Mouse (Mus musculus) heart, adult 9 months (tissue): Measurements from ENCODE around the gene Crot.
"Not testable (repeated sequence)": the region's sequence is repeated elsewhere in the genome, so short reads cannot be mapped to it uniquely, and the experiment has no call there.

ENCODE experiments used
- DNase-seq, 2 experiments: peaks; one replicate each; pipeline ENCODE4 v3.0.0; 2022; ENCODE audit warnings: low spot score in 2 of 2

Crot gene

DNA sequence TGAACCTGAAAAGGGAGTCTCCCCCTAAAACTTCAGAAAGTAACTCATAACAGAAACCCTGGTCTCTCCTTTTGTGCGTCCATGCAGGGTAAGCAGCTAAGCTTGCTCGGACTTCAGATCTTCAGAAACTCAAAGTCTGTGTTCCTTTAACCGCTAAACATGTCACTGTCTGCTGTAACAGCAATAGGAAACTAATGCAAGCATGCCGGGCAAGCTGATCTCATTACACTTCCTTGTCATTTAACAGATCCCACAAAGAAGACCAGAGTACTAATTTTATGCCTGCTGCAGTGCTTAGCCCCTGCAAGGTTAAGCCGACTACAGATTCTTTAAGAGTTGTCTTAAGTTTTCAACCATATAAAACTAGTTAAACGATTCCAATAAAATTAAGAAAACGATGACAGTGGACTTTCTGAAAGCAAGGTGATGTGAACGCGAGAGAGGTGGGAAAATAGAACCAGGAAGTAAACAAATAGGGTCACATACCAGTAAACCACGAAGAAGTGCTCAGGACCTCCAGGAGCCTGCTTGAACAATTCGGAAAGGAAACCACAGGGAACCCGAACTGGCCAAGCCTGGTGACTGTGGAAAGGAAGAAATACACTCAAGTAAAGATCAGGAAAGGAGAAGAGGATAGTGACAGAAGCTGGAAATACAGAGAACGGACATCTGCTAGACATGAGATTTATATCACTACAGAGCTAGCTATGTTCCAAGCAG lies 998 bp downstream of the Crot start:
- peak; percentile 1 to 5 for DNase-seq

DNA sequence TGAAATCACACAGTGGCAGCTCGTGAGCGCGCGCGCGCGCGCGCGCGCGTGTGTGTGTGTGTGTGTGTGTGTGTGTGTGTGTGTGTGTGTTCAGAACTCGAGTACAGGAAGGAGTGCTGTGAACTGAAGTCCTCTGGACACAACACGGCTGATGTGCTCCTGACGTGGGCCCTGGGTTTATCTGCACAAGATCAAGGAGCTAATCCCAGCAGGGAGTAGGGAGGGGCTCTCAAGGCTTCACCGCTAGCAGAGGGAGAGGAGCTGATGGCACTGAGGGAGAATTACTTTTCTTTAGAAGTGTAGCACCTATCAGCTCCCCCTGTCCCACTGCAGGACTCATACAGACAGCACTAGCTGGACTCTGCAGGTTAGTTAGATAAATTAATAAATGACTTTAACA lies 5.5 kb downstream of the Crot start:
- no peak for DNase-seq

DNA sequence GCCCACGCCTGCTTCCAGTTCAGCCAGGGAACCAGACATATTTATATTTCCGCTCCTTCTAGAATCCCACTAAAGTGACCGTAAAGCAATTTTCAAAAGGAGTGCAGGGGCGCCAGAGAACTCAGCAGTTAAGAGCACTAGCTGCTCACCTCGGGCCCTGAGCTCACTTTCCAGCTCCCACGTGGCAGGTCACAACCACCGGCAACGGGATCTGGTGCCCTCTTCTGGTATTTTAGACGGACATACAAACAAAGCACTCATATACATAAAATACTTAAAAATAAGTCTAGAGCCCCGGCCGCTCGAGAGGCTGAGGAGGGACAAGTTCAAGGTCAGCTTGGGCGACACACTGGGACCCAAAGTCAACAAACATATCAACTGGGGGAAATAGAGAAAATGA lies 6.6 kb downstream of the Crot start:
- DNase-seq, result no peak

DNA sequence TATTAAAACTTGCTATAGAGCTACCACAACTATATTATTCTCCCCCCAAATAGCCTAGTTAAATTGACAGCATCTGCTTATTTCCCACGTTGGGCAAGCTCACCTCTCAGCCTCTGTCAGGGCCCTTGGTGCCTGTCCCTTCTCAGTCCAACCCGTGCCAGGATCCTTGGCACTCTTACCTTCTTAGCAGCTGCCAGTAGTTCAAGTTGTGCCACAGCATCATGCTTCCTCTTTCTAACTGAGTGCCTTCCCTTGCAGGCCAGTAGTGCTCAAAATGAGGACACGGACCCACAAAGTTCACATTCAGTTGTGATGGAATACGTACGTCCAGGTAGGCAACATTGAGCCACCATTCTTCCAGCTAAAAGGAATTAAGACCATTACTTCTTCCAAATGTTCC lies 9.2 kb downstream of the Crot start:
- DNase-seq, result no peak

DNA sequence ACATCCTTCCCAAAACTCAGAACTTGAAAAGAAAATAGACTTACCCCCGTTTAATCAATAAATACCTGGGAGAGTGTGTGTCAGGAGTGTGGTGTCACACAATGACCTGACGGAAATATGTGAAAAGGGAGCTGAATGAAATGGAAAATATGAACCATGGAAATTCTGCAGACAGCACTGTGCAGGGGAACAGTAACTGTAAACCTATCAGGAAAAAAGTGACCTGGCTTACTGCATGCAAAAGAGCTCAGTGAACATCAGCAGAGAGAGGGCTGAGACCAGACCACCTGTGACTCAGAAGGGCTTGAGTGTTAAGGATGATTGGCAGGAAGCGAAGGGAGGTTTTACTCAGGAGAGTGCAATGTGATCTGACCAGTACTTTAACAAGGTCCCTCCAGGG lies 11.7 kb downstream of the Crot start:
- DNase-seq, result no peak

DNA sequence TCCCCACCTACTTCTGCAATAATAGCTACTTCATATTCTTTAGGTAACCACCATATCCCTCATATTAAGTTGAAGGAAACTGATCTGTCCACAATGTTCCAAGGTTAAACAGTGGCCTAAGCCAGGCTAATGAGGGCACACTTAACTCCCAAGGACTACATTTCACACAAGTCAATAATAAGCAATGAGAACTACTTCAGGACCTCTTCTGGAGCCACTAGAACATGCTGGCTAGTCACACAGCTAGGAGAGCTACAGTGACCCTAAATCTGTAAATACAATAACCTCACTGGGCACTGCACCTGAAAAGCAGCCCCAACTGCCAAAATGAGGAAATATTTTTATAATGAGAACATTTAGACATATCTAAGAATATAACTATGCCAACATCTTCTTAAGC lies 22.4 kb downstream of the Crot start:
- no peak for DNase-seq

DNA sequence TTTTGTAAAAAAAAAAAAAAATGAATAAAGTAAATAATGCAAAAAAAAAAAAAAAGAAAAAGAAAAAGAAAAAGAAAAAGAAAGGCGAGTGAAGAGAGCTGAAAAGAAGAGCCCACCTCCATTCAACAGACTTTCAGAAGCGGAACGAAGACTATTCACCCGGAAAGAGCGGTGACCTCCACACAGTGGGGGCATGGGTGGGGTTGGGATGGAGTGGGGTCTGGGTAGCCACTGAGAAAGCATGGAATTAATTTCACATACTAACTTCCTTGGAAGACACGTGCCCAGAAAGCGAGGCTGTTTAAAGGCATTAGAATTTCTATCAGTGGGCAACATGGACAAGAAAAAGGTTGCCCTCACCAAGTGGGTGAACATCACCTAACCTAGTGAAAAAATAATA lies 24.8 kb downstream of the Crot start:
- no peak for DNase-seq

DNA sequence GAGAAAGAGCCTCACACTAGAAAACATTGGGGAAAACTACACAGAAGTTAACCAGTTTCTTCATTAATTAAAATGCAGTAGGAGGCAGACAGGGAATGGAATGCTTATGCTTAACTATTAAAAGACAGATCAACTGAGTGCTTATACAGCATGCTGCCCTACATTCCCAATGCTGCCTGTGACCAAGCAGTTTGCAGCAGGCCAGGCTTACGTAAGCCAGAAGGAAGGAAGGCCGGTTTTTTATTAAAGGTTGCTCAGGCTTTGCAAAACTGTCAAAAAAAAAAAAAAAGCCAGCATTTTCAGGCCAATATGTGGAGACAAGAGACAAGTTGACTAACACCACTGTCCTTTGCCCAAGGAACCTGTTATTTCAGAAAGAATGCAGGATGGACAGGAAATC lies 26.4 kb downstream of the Crot start:
- no peak for DNase-seq

DNA sequence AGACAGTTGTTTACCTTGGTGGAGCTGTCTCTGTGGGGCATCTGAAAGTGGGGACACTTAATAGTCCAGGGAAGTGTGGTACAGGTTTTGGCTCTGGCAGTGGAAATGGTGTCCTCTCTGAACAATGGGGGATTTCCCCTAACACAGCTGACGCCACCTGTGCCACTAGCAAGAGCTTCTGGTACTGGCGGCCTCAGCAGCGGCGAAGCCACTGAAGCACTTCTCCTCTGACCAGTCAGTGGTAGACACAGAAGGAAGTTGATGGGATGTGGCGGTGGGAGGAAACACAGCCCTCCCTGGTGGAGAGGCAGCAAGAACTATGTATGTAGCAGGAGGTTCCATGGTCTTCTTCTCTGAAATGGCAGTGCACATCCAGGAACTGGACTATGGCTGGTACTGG lies 32.6 kb downstream of the Crot start:
- DNase-seq, result no peak

DNA sequence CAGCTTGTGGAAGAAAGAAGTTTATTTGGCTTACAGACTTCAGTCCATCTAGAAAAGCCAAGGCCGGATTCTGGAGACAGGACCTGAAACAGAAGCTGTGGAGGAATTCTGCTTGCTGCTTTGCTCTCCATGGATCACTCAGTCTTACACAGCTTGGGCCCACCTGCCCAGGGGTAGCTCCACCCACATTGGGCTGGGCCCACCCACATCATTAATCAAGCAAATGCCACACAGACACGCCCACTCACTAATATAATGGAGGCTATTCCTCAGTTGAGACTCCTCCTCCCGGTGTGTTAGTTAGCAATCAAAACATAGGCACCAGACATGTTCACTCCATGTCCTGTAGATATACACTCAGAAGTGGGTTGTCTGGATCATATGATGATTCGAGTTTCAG lies 36.6 kb downstream of the Crot start:
- DNase-seq, result no peak

DNA sequence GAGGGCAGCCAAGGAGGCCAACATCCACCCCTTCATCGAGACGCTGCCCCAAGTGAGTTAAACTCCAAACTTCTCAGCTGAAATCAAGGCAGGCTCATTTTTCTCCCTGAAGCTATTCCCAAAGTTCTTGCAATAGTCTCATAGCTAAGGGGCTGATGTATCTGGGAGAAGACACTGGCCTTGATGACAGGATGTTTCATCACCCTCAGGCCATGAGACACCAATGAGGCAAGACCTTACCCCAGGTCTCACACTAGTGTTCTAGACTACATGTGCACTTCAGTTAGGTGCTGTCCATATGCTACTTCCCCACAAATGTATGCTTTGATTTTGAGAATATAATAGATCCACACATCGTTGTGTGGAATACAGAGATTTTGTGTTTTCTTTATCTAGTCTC lies 41.6 kb downstream of the Crot start:
- DNase-seq, result no peak

DNA sequence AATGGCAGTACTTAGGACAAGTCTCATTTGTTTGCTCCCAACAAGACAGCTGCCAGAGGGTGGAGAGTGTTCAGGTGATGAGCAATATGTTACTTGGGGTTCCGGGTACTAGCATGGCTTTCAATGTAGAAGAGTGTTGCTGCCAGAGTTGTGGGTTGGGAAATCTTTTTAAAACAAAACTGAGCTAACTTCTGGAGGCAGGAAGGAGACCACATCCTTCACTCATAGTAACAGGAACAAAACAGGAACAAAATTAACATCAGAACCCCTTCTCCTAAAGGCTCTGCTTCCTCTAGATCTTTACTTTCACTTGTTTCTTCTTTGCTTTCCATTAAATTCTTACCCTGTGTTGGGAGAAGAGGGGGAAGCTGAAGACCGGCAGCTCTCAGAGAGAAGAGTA lies 43.5 kb downstream of the Crot start:
- DNase-seq, result no peak

DNA sequence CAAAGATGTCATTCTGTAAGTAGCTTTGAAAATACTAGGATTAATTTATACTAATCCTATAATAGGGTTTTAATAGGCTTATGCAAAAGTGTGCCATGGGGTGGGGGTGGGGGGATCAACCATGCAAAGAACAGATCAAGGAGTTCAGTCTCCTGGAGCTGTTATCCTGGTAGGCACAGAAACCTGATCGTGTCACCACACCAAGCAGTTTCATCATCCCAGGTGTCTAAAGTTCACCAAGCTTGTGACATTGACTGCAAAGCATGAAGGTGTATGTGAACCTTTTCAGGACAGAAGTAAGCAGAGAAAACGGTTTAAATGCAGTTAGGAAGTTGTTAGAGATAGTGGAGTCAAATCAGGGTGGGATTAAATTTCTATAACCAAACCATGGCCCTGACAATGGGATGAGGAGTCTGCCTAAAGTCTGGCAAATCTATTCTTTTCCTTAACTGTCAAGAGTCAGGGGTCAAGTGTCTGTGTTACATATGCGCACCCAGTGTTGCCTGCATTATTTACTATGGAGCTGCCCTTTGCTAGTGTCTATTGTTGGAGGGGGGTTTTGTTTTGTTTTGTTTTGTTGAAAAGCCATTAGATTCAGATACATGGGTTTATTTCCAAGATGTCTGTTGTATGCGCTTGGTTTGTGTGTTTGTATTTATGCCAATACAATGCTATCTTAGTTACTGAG lies 49.6 kb downstream of the Crot start:
- no peak for DNase-seq

DNA sequence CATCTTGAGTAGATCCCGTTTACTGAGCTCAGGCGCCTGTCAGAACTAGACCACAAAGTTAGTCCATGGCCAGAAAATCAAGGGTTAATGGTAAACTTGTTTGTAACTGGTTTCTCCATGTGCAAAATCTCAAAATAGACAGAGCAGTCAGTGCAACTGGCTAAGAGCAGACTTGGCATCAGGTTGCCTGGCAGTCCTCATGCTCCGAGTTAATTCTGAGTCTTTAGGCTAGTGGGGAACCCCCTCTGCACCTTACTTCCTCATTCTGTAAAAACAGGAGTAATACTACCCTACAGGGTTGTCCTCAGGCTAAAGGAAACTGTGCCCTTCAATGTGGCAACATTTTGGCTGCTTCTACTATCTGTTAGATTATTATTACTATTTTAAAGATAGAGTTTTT lies 53.3 kb downstream of the Crot start:
- peak; percentile 15 to 22 for DNase-seq

DNA sequence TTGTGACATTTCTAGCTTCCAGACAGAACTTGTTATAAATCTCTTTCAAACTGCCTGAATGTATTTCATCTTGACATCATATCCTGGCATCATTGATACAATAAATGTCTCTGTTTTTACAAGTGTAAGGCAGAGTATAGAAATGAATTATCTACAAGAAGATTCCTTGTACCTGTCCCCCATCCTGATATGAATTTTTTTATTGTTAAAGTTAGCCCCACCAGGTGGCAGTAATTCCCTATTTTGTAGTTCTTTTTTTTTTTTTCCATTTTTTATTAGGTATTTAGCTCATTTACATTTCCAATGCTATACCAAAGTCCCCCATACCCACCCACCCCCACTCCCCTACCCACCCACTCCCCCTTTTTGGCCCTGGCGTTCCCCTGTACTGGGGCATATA lies 55.9 kb downstream of the Crot start:
- DNase-seq, result not testable (repeated sequence)

DNA sequence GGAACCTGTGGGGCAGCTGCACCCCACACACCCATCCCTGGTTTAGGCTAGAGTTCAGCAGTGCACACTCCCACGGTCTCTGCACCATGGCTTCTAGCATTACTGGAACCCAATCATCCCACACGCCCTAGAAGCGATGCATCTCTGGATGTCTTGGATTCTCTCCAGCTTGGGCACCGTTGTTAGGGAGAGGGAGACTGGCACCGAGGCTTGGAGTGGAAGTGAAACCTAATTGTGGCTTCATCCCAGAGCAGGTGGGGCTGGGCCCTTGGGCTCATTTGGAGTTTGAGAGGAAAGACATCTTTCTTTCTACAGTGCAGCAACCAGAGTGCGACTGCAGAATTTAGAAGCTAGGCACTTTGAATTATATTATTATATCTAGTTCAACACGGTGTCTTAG lies 59.2 kb downstream of the Crot start:
- no peak for DNase-seq

DNA sequence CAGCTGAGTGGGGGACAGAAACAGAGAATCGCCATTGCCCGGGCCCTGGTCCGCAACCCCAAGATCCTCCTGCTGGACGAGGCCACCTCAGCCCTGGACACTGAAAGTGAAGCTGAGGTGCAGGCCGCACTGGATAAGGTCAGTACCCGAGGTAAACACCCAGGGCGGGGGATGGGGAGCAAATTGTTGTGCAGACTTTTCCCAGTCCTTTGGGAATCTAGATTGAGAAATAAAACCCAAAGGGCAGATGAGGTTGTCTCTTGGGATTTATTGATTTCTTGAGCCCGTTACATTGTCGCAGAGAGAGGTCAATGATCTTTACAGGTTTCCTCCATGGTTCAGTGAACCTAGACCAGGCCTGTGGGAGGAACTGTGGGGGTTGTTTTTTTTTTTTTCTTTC lies 68.7 kb downstream of the Crot start:
- no peak for DNase-seq

DNA sequence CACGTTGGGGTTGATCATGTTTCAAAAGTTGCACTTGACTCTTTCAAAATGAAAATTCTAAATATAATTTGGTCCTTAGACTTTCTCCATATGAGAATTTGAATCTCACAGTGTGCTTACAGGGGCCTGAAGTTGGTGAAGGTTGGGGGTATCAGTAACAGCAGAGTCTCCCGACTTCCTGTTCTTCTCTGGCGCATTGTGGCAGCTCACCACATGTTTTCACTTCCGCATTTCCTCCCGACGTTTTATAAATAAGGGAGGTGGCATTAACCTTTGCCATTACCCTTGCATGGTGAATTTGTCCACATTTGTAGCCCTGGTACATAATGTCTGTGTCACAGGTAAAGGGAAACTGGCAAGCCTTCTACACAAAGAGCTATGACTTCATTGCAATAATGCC lies 80.1 kb downstream of the Crot start:
- DNase-seq, result no peak

DNA sequence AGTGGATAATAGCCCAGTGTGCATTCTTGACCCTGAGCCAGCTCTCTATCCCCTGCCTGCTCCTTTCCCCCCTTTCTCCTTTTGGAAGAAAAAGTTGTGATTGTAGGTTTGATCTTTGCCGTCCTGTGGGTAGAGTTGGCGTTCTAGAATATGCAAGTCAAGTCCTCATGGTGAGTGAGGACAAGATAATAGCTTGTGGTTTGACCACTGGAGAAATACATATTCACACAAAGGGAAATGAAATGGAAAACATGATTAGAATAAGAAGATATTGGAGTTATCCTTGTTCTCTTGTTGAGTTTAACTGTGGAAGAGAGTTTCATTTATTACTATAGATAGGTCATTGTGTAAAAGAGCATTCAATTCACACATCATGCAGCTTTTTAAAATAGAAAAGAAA lies 80.7 kb downstream of the Crot start:
- DNase-seq, result no peak
